Mouse (Mus musculus) erythroblast, embryonic 14.5 days (primary cell): Measurements from ENCODE around the gene Txndc9.

ENCODE experiments used
- GATA1 ChIP-seq: IDR thresholded peaks from 2 replicates; pipeline ENCODE4 v1.6.1; 2012; ENCODE audit warnings: low read length, inconsistent platforms, mixed read lengths
- TAL1 ChIP-seq: IDR thresholded peaks from 3 replicates; pipeline ENCODE4 v1.6.1; 2012; ENCODE audit warnings: low read length, inconsistent platforms, mixed read lengths

- TF ChIP-seq TAL1 (peak; percentile 59), GATA1 (no peak; the same call in 1 of the 2 replicates)
Measured at GRCm38 (mm10) chr1:38014551-38015203, 17.0 kb upstream of the Txndc9 start.
